8 mouse cellular contexts compared by ENCODE assay signal in genomic region chr2:179070346-179070745, GRCm38 (mm10).
DNase-seq lines count a peak whose midpoint lies in the region; ATAC-seq and TF ChIP-seq lines count a peak whose summit lies in the region.

No protein-coding gene starts in this region.

- TF ChIP-seq CTCF in heart, postnatal 0 days (IDR thresholded peaks at IDR 0.05; ENCODE audit: low read depth), result peak; percentile 54
- peak; percentile 63; the same call in 1 of the 2 replicates for TF ChIP-seq CTCF in brain, embryonic 14.5 days (IDR thresholded peaks at IDR 0.05; ENCODE audit: borderline replicate concordance, extremely low read depth, insufficient read depth, insufficient read length)
- peak; percentile 75 for TF ChIP-seq CTCF in stomach, postnatal 0 days (IDR thresholded peaks at IDR 0.05; ENCODE audit: low read depth)

- no peak overlapping the region for H3K4me2 ChIP-seq in heart, postnatal 0 days (ENCODE audit: low read depth, low read length)
- H3K4me2 ChIP-seq in midbrain, embryonic 14.5 days (ENCODE audit: low read length), result no peak overlapping the region
- no peak overlapping the region for H3K4me2 ChIP-seq in midbrain, embryonic 15.5 days
- no peak overlapping the region for H3K4me2 ChIP-seq in stomach, postnatal 0 days (replicated peaks; ENCODE audit: low read depth)

- no peak for TF ChIP-seq POLR2A in brain, embryonic 14.5 days (IDR thresholded peaks at IDR 0.05; ENCODE audit: borderline replicate concordance, extremely low read depth, insufficient read depth, insufficient read length, poor library complexity, severe bottlenecking)

- H3K4me1 ChIP-seq in heart, postnatal 0 days (ENCODE audit: control insufficient read depth, insufficient read depth), result no peaks in the 10 kb centered on the region
- no peaks in the 10 kb centered on the region for H3K4me1 ChIP-seq in heart, embryonic 10.5 days
- 0 out of 2 replicates have a peak, but pooled peaks cover 3% of the 10 kb centered on the region for H3K4me1 ChIP-seq in midbrain, embryonic 14.5 days (ENCODE audit: control insufficient read depth, insufficient read depth, low read length)
- H3K4me1 ChIP-seq in midbrain, embryonic 15.5 days, result peaks cover 6% of the 10 kb centered on the region
- no peaks in the 10 kb centered on the region for H3K4me1 ChIP-seq in stomach, postnatal 0 days (replicated peaks; ENCODE audit: control insufficient read depth, insufficient read depth)

- DNase-seq in heart, postnatal 0 days (ENCODE audit: low spot score), result peak; percentile 20
- DNase-seq in heart, embryonic 10.5 days (ENCODE audit: low spot score), result no peak
- DNase-seq in midbrain, embryonic 14.5 days, result peak; percentile 62
- peak; percentile 62 for DNase-seq in brain, embryonic 14.5 days (ENCODE audit: low read depth)
- peak; percentile 47 for DNase-seq in kidney, postnatal 10 days
- peak; percentile 40 for DNase-seq in stomach, postnatal 0 days (ENCODE audit: low spot score)
- no peak for DNase-seq in gastrocnemius, adult 8-10 months (ENCODE audit: low spot score in 2 of 2)

- WGBS in heart, postnatal 0 days, result 38% methylated on average over 1 of the region's 1 CpGs
- 35% methylated on average over 1 of the region's 1 CpGs for WGBS in heart, embryonic 10.5 days
- 60% methylated on average over 1 of the region's 1 CpGs for WGBS in midbrain, embryonic 14.5 days
- 35% methylated on average over 1 of the region's 1 CpGs for WGBS in midbrain, embryonic 15.5 days
- 67% methylated on average over 1 of the region's 1 CpGs for WGBS in stomach, postnatal 0 days

- H3K9ac ChIP-seq in heart, postnatal 0 days (replicated peaks; ENCODE audit: low read depth, low read length), result no peak overlapping the region
- H3K9ac ChIP-seq in midbrain, embryonic 14.5 days (replicated peaks; ENCODE audit: low read length), result no peak overlapping the region
- H3K9ac ChIP-seq in midbrain, embryonic 15.5 days, result no peak overlapping the region
- no peak overlapping the region for H3K9ac ChIP-seq in stomach, postnatal 0 days (ENCODE audit: low read length)

- H3K27ac ChIP-seq in heart, postnatal 0 days (ENCODE audit: low read depth), result no peak overlapping the region
- no peak overlapping the region for H3K27ac ChIP-seq in heart, embryonic 10.5 days
- no peak overlapping the region for H3K27ac ChIP-seq in midbrain, embryonic 14.5 days (replicated peaks; ENCODE audit: low read depth, low read length)
- no peak overlapping the region for H3K27ac ChIP-seq in midbrain, embryonic 15.5 days
- H3K27ac ChIP-seq in stomach, postnatal 0 days (replicated peaks), result no peak overlapping the region

- no peak for TF ChIP-seq EP300 in heart, postnatal 0 days (IDR thresholded peaks at IDR 0.05; ENCODE audit: low read depth)
- TF ChIP-seq EP300 in stomach, postnatal 0 days (optimal IDR thresholded peaks at IDR 0.05), result no peak

- no peak overlapping the region for H3K4me3 ChIP-seq in heart, postnatal 0 days (ENCODE audit: low read depth, low read length)
- no peak overlapping the region for H3K4me3 ChIP-seq in heart, embryonic 10.5 days
- H3K4me3 ChIP-seq in midbrain, embryonic 14.5 days (replicated peaks; ENCODE audit: low read depth, low read length), result no peak overlapping the region
- H3K4me3 ChIP-seq in midbrain, embryonic 15.5 days, result no peak overlapping the region
- no peak overlapping the region for H3K4me3 ChIP-seq in stomach, postnatal 0 days (ENCODE audit: low read depth, low read length)

- H3K9me3 ChIP-seq in heart, postnatal 0 days (replicated peaks; ENCODE audit: control insufficient read depth, low read length), result no peaks in the 10 kb centered on the region
- no peaks in the 10 kb centered on the region for H3K9me3 ChIP-seq in heart, embryonic 10.5 days
- H3K9me3 ChIP-seq in midbrain, embryonic 14.5 days (ENCODE audit: control insufficient read depth, low read length), result no peaks in the 10 kb centered on the region
- no peaks in the 10 kb centered on the region for H3K9me3 ChIP-seq in midbrain, embryonic 15.5 days
- no peaks in the 10 kb centered on the region for H3K9me3 ChIP-seq in stomach, postnatal 0 days (ENCODE audit: control insufficient read depth, low read length)

- no peaks in the 10 kb centered on the region for H3K27me3 ChIP-seq in heart, postnatal 0 days (ENCODE audit: control insufficient read depth, insufficient read depth, low read length)
- no peaks in the 10 kb centered on the region for H3K27me3 ChIP-seq in heart, embryonic 10.5 days (ENCODE audit: insufficient read depth, poor library complexity, severe bottlenecking)
- H3K27me3 ChIP-seq in midbrain, embryonic 14.5 days (ENCODE audit: control insufficient read depth, insufficient read depth, low read length), result no peaks in the 10 kb centered on the region
- H3K27me3 ChIP-seq in midbrain, embryonic 15.5 days (replicated peaks), result no peaks in the 10 kb centered on the region
- no peaks in the 10 kb centered on the region for H3K27me3 ChIP-seq in stomach, postnatal 0 days (ENCODE audit: control insufficient read depth, insufficient read depth, low read length)

- no peak for ATAC-seq in heart, postnatal 0 days (ENCODE audit: insufficient read depth, low read depth)
- no peak for ATAC-seq in midbrain, embryonic 14.5 days (ENCODE audit: low FRiP score, low TSS enrichment)
- ATAC-seq in midbrain, embryonic 15.5 days (replicated peaks), result no peak
- no peak for ATAC-seq in stomach, postnatal 0 days (ENCODE audit: low FRiP score, low TSS enrichment)

- no peaks in the 10 kb centered on the region for H3K36me3 ChIP-seq in heart, postnatal 0 days (replicated peaks; ENCODE audit: control insufficient read depth, insufficient read depth, low read length)
- H3K36me3 ChIP-seq in heart, embryonic 10.5 days, result no peaks in the 10 kb centered on the region
- H3K36me3 ChIP-seq in midbrain, embryonic 14.5 days (ENCODE audit: control insufficient read depth, insufficient read depth, low read length), result no peaks in the 10 kb centered on the region
- no peaks in the 10 kb centered on the region for H3K36me3 ChIP-seq in midbrain, embryonic 15.5 days (replicated peaks)
- H3K36me3 ChIP-seq in stomach, postnatal 0 days (ENCODE audit: control insufficient read depth, insufficient read depth, low read length), result no peaks in the 10 kb centered on the region

Comparison
In these comparisons a context has a peak if more than half of its experiments do, and no peak if none do; other contexts are left out.
1. DNase-seq: peak in heart, postnatal 0 days (single experiment), midbrain, embryonic 14.5 days (single experiment), brain, embryonic 14.5 days (single experiment), kidney, postnatal 10 days (single experiment) and stomach, postnatal 0 days (single experiment); none in heart, embryonic 10.5 days (single experiment) and gastrocnemius, adult 8-10 months (0 of 2).
2. Peak in every context shown above with its lines, with median percentiles within 50 percentile points of each other: CTCF ChIP-seq.